Comparison of ENCODE assay signal across 29 mouse cellular contexts in the genomic region with DNA sequence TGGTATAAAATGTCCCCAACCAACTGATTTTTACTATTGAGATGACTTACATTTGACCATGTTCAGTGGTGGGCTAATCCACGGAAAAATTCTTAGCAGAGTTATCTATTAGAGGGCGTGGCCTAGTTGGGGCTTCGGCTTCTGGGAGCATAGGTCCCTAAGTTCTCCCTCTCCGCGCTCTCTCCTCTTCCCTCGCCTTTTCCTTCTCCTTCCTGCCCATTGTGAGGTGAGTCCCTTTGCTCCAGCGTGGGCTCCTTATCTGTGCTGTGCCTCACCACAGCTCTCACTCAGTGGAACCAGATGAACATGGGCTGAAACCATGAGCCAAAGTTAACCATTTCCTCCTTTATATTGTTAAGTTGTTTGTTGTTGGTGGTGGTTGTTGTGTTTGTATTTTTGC. TPM values are rescaled to one million over a fixed set of nuclear protein-coding genes. Genes with fewer than 3 reads are reported as not detected.
DNase-seq lines count a peak whose midpoint lies in the region; ATAC-seq and TF ChIP-seq lines count a peak whose summit lies in the region.
"Had no signal": no experiment of that assay in that cellular context is flagged by ENCODE, and none has a peak within 500 bp of the region (broad histone marks: within the 10 kb centered on the region; RNA-seq: fewer than 3 reads in every experiment).

No protein-coding gene starts in this region.

- in situ Hi-C loops in CH12.LX (cut with MboI; ENCODE audit: low pct_ligation_motif_present, low pct_unique_long_range_greater_than_20kb, low sequenced_read_pairs), result no loop called here

- no peaks in the 10 kb centered on the region for H3K79me2 ChIP-seq in CH12.LX (replicated peaks; ENCODE audit: control insufficient read depth, extremely low read depth, insufficient read depth, poor library complexity, severe bottlenecking)

- H3K4me3 ChIP-seq in hindbrain, embryonic 10.5 days, result no peak overlapping the region
- no peak overlapping the region for H3K4me3 ChIP-seq in hindbrain, postnatal 0 days (ENCODE audit: low read length)
- H3K4me3 ChIP-seq in CH12.LX (replicated peaks in 1 of 3; ENCODE audit: low read depth in 2 of 3, low read length in 2 of 3, poor library complexity in 1 of 3), result no peak overlapping the region
- H3K4me3 ChIP-seq: embryonic facial prominence, embryonic 10.5 days; embryonic facial prominence, embryonic 13.5 days; erythroblast, embryonic 14.5 days; forebrain, embryonic 12.5 days; forebrain, embryonic 15.5 days; heart, embryonic 13.5 days; hindbrain, embryonic 12.5 days; hindbrain, embryonic 15.5 days had no signal

- no peak for TF ChIP-seq CTCF in hindbrain, postnatal 0 days (IDR thresholded peaks at IDR 0.05; ENCODE audit: low read depth)
- no peak for TF ChIP-seq CTCF in CH12.LX (conservative IDR thresholded peaks at IDR 0.05 in 1 of 2, IDR thresholded peaks at IDR 0.05 in 1 of 2; ENCODE audit: low read depth in 2 of 2, low read length in 2 of 2)

- no peak overlapping the region for H3K9ac ChIP-seq in hindbrain, postnatal 0 days (replicated peaks; ENCODE audit: low read length)
- H3K9ac ChIP-seq in CH12.LX (ENCODE audit: insufficient read depth, low read depth), result no peak overlapping the region
- H3K9ac ChIP-seq: embryonic facial prominence, embryonic 13.5 days; forebrain, embryonic 12.5 days; forebrain, embryonic 15.5 days; heart, embryonic 13.5 days; hindbrain, embryonic 12.5 days; hindbrain, embryonic 15.5 days had no signal

- DNase-seq in hindbrain, embryonic 10.5 days (ENCODE audit: low spot score), result no peak
- no peak for DNase-seq in hindbrain, postnatal 0 days (ENCODE audit: low spot score)
- DNase-seq in CH12.LX (ENCODE audit: extremely low read depth), result peak; percentile 27
- peak; percentile 68 for DNase-seq in induced T-regulatory cell, adult 2 months (ENCODE audit: low read depth)
- no peak for DNase-seq in layer of hippocampus, postnatal 10 days (ENCODE audit: low spot score in 2 of 2)
- DNase-seq in kidney, postnatal 36 days, result no peak
- no peak for DNase-seq in thymus, postnatal 10 days (ENCODE audit: low spot score in 2 of 2)
- DNase-seq: adrenal gland, adult 2 months; adrenal gland, postnatal 14 days; cerebellum, adult 11 months; cerebellum, adult 2 months; cerebellum, adult 9-11 months; cerebellum, postnatal 25 days; embryo, embryonic 11 days; gastrocnemius, postnatal 10 days; heart, adult 18-20 months; heart, postnatal 14 days; heart, postnatal 4 days; kidney, adult 18-20 months had no signal

- WGBS in hindbrain, embryonic 10.5 days, result 84% methylated on average over 7 of the region's 7 CpGs
- 87% methylated on average over 7 of the region's 7 CpGs for WGBS in hindbrain, postnatal 0 days

- no peak for TF ChIP-seq EP300 in CH12.LX (IDR thresholded peaks at IDR 0.05; ENCODE audit: low read length)

- TF ChIP-seq RAD21 in CH12.LX (IDR thresholded peaks at IDR 0.05; ENCODE audit: low read depth, low read length), result no peak

- dilution Hi-C loops in CH12.LX (cut with MboI; ENCODE audit: extremely low pct_ligation_motif_present, extremely low pct_unique_long_range_greater_than_20kb, low sequenced_read_pairs), result no loop called here

- no peak for TF ChIP-seq POLR2A in CH12.LX (IDR thresholded peaks at IDR 0.05; ENCODE audit: low read depth, low read length)

- H3K4me1 ChIP-seq in hindbrain, embryonic 10.5 days (replicated peaks), result peaks cover 38% of the 10 kb centered on the region
- H3K4me1 ChIP-seq in hindbrain, postnatal 0 days (ENCODE audit: insufficient read depth, low read length), result 0 out of 2 replicates have a peak, but pooled peaks cover under 1% of the 10 kb centered on the region
- peaks cover 16 to 50% of the 10 kb centered on the region in 2 experiments for H3K4me1 ChIP-seq in CH12.LX (ENCODE audit: control insufficient read depth in 1 of 2, insufficient read depth in 2 of 2)

- H3K27me3 ChIP-seq in hindbrain, embryonic 10.5 days (ENCODE audit: insufficient read depth, poor library complexity, severe bottlenecking), result no peaks in the 10 kb centered on the region
- H3K27me3 ChIP-seq in hindbrain, postnatal 0 days (ENCODE audit: insufficient read depth, low read length), result no peaks in the 10 kb centered on the region
- H3K27me3 ChIP-seq in CH12.LX (replicated peaks), result no peaks in the 10 kb centered on the region
- H3K27me3 ChIP-seq: embryonic facial prominence, embryonic 13.5 days; forebrain, embryonic 15.5 days; heart, embryonic 13.5 days; hindbrain, embryonic 12.5 days; hindbrain, embryonic 15.5 days had no signal

- no peak for ATAC-seq in hindbrain, postnatal 0 days
- ATAC-seq: forebrain, embryonic 15.5 days; intestine, embryonic 16.5 days had no signal

- H3K4me2 ChIP-seq in hindbrain, postnatal 0 days (ENCODE audit: low read depth, low read length), result no peak overlapping the region
- H3K4me2 ChIP-seq in CH12.LX (ENCODE audit: insufficient read depth, low read depth, poor library complexity, severe bottlenecking), result no peak overlapping the region
- H3K4me2 ChIP-seq: embryonic facial prominence, embryonic 13.5 days; forebrain, embryonic 12.5 days; forebrain, embryonic 15.5 days; heart, embryonic 13.5 days; hindbrain, embryonic 12.5 days; hindbrain, embryonic 15.5 days had no signal

- no peaks in the 10 kb centered on the region for H3K9me3 ChIP-seq in hindbrain, embryonic 10.5 days
- H3K9me3 ChIP-seq in hindbrain, postnatal 0 days (ENCODE audit: low read length), result no peaks in the 10 kb centered on the region
- H3K9me3 ChIP-seq in CH12.LX (replicated peaks; ENCODE audit: low read length), result no peaks in the 10 kb centered on the region
- H3K9me3 ChIP-seq: embryonic facial prominence, embryonic 10.5 days; embryonic facial prominence, embryonic 13.5 days; forebrain, embryonic 12.5 days; forebrain, embryonic 15.5 days; heart, embryonic 13.5 days; hindbrain, embryonic 12.5 days; hindbrain, embryonic 15.5 days had no signal

- no peaks in the 10 kb centered on the region for H3K36me3 ChIP-seq in hindbrain, embryonic 10.5 days
- no peaks in the 10 kb centered on the region for H3K36me3 ChIP-seq in hindbrain, postnatal 0 days (ENCODE audit: insufficient read depth, low read length)
- no peaks in the 10 kb centered on the region for H3K36me3 ChIP-seq in CH12.LX (replicated peaks in 1 of 2; ENCODE audit: control insufficient read depth in 1 of 2, insufficient read depth in 1 of 2, low read length in 1 of 2)
- H3K36me3 ChIP-seq: embryonic facial prominence, embryonic 10.5 days; embryonic facial prominence, embryonic 13.5 days; forebrain, embryonic 12.5 days; forebrain, embryonic 15.5 days; G1E; heart, embryonic 13.5 days; hindbrain, embryonic 12.5 days; hindbrain, embryonic 15.5 days had no signal

- 0 out of 2 replicates have a peak overlapping the region, but pooled peaks have one; percentile 53 for H3K27ac ChIP-seq in hindbrain, embryonic 10.5 days
- H3K27ac ChIP-seq in hindbrain, postnatal 0 days, result no peak overlapping the region
- no peak overlapping the region for H3K27ac ChIP-seq in CH12.LX (ENCODE audit: insufficient read depth, low read depth)
- H3K27ac ChIP-seq: embryonic facial prominence, embryonic 13.5 days; forebrain, embryonic 12.5 days; forebrain, embryonic 15.5 days; heart, embryonic 13.5 days; hindbrain, embryonic 15.5 days had no signal

TF ChIP-seq in CH12.LX, 34 proteins besides CTCF, POLR2A, EP300 and RAD21:
- TF ChIP-seq MEF2A (IDR thresholded peaks at IDR 0.05; ENCODE audit: borderline replicate concordance, low read depth, low read length), result no peak
- no peak for TF ChIP-seq TCF12 (IDR thresholded peaks at IDR 0.05; ENCODE audit: low read depth, low read length)
- TF ChIP-seq ZNF384 (IDR thresholded peaks at IDR 0.05; ENCODE audit: low read depth, low read length), result no peak
- TF ChIP-seq KAT2A (IDR thresholded peaks at IDR 0.05; ENCODE audit: insufficient replicate concordance, low read length), result no peak
- no peak for TF ChIP-seq ELF1 (IDR thresholded peaks at IDR 0.05; ENCODE audit: low read depth, low read length)
- TF ChIP-seq UBTF (IDR thresholded peaks at IDR 0.05; ENCODE audit: low read depth, low read length), result no peak
- no peak for TF ChIP-seq SMC3 (IDR thresholded peaks at IDR 0.05; ENCODE audit: low read depth, low read length)
- no peak for TF ChIP-seq ETS1 (conservative IDR thresholded peaks at IDR 0.05; ENCODE audit: low read depth, low read length)
- no peak for TF ChIP-seq BHLHE40 (IDR thresholded peaks at IDR 0.05; ENCODE audit: low read depth, low read length)
- no peak for TF ChIP-seq GABPA (IDR thresholded peaks at IDR 0.05; ENCODE audit: insufficient replicate concordance, low read depth, low read length)

RNA-seq across cellular contexts. Expression of a gene that starts 17.9 kb away (rescaled TPM):
- 16.6 and 18.8 TPM in 2 replicates for polyA plus RNA-seq in hindbrain, embryonic 10.5 days (2016; fragmentation: Nextera tagmentation; extraction: Ambion mirVana)
- 12.9 and 13.7 TPM in 2 replicates for total RNA-seq in hindbrain, postnatal 0 days (2014; rRNA removed)
- polyA plus RNA-seq in hindbrain, postnatal 0 days (2015; fragmentation: Nextera tagmentation; extraction: Ambion mirVana), result 2.8 TPM in 2 replicates
- 0.04 TPM in 2 replicates for total RNA-seq in CH12.LX (2012; rRNA removed)
- total RNA-seq in CH12.LX (2014; rRNA removed), result not detected in 2 replicates
- polyA plus RNA-seq in CH12.LX (2012; ENCODE audit: insufficient read length, low read depth), result not detected in 2 replicates
- total RNA-seq in layer of hippocampus, postnatal 10 days (2021), result 10 to 100 TPM in 1 of 2 experiments, 1 to 10 TPM in 1; 9.5 to 11.2 TPM
- polyA plus RNA-seq: G1E had no signal

Comparison
In these comparisons a context has a peak if more than half of its experiments do, and no peak if none do; other contexts are left out.
1. DNase-seq: peak in CH12.LX (single experiment) and induced T-regulatory cell, adult 2 months (single experiment); none in hindbrain, embryonic 10.5 days (single experiment), hindbrain, postnatal 0 days (single experiment), layer of hippocampus, postnatal 10 days (0 of 2), kidney, postnatal 36 days (0 of 2) and thymus, postnatal 10 days (0 of 2).
2. RNA of a gene that starts 17.9 kb away (total RNA-seq): 12.9 to 13.7 TPM in hindbrain, postnatal 0 days and 9.5 to 11.2 TPM in layer of hippocampus, postnatal 10 days; 0.04 TPM in CH12.LX; every median in the first group is over 10 times any median in the second.